ENCODE assay signal across 19 mouse cellular contexts in the genomic region with DNA sequence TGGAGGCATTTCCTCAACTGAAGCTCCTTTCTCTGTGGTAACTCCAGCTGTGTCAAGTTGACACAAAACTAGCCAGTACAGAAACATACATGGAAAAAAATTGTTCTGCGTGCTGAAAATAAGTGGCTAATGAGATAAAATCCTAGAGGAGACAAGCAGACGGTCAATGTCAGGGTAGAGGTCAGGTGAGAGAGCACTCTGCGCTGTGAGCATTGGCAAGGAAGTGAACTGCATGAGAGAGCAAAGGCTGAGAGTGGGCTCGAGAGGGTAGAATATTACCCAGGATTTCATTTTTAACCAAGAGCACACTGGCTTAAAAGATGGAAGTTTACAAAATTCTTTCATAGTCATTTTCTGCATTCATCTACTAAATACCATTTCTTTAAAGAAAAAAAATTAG.
A peak's percentile ranks its signal among the peaks of the same experiment; 100 is the strongest.
DNase-seq lines count a peak whose midpoint lies in the region; ATAC-seq and TF ChIP-seq lines count a peak whose summit lies in the region.
"Had no signal": no experiment of that assay in that cellular context is flagged by ENCODE, and none has a peak within 500 bp of the region (broad histone marks: within the 10 kb centered on the region; RNA-seq: fewer than 3 reads in every experiment).

No protein-coding gene starts in this region.

- TF ChIP-seq POLR2A in myocyte (IDR thresholded peaks at IDR 0.05; ENCODE audit: insufficient read length, low read depth): no peak

- H3ac ChIP-seq in myocyte (ENCODE audit: control insufficient read depth, insufficient read length): no peak overlapping the region

- H3K9ac ChIP-seq in midbrain, embryonic 11.5 days (ENCODE audit: low read length): no peak overlapping the region
- H3K9ac ChIP-seq in midbrain, postnatal 0 days (replicated peaks; ENCODE audit: low read length, poor library complexity, severe bottlenecking): no peak overlapping the region
- H3K9ac ChIP-seq: embryonic facial prominence, embryonic 13.5 days; forebrain, embryonic 12.5 days; hindbrain, embryonic 12.5 days had no signal

- WGBS in midbrain, embryonic 11.5 days: 86% methylated on average over 4 of the region's 4 CpGs
- WGBS in midbrain, postnatal 0 days: 88% methylated on average over 4 of the region's 4 CpGs

- H3K36me3 ChIP-seq in midbrain, embryonic 11.5 days (ENCODE audit: control insufficient read depth, insufficient read depth, low read length): no peaks in the 10 kb centered on the region
- H3K36me3 ChIP-seq in midbrain, postnatal 0 days (ENCODE audit: insufficient read depth, low read length): no peaks in the 10 kb centered on the region
- no peaks in the 10 kb centered on the region for H3K36me3 ChIP-seq in myocyte (ENCODE audit: control insufficient read depth, insufficient read depth)
- H3K36me3 ChIP-seq: embryonic facial prominence, embryonic 13.5 days; forebrain, embryonic 12.5 days; heart, embryonic 10.5 days; hindbrain, embryonic 12.5 days had no signal

- ATAC-seq in midbrain, embryonic 11.5 days (ENCODE audit: low FRiP score): no peak
- ATAC-seq in midbrain, postnatal 0 days (ENCODE audit: low FRiP score): no peak
- ATAC-seq: forebrain, embryonic 16.5 days had no signal

- TF ChIP-seq CTCF in midbrain, postnatal 0 days (IDR thresholded peaks at IDR 0.05): no peak

- H3K4me1 ChIP-seq in midbrain, embryonic 11.5 days (ENCODE audit: control insufficient read depth, insufficient read depth, low read length): no peaks in the 10 kb centered on the region
- H3K4me1 ChIP-seq in midbrain, postnatal 0 days (ENCODE audit: insufficient read depth, low read length): no peaks in the 10 kb centered on the region
- H3K4me1 ChIP-seq: embryonic facial prominence, embryonic 13.5 days; forebrain, embryonic 12.5 days; hindbrain, embryonic 12.5 days had no signal

- no peak overlapping the region for H3K4me3 ChIP-seq in midbrain, embryonic 11.5 days (ENCODE audit: low read depth, low read length)
- H3K4me3 ChIP-seq in midbrain, postnatal 0 days (ENCODE audit: low read depth, low read length): no peak overlapping the region
- no peak overlapping the region for H3K4me3 ChIP-seq in myocyte
- H3K4me3 ChIP-seq: embryonic facial prominence, embryonic 13.5 days; forebrain, embryonic 12.5 days; gastrocnemius, adult 2 months; heart, embryonic 10.5 days; hindbrain, embryonic 12.5 days had no signal

- H3K4me2 ChIP-seq in midbrain, embryonic 11.5 days: no peak overlapping the region
- H3K4me2 ChIP-seq in midbrain, postnatal 0 days (ENCODE audit: low read depth, low read length, poor library complexity, severe bottlenecking): no peak overlapping the region
- H3K4me2 ChIP-seq in myocyte (ENCODE audit: low read depth): peak overlapping the region; percentile 33
- H3K4me2 ChIP-seq: embryonic facial prominence, embryonic 13.5 days; forebrain, embryonic 12.5 days; hindbrain, embryonic 12.5 days had no signal

- no peak overlapping the region for H3K27ac ChIP-seq in midbrain, embryonic 11.5 days (ENCODE audit: low read depth, low read length)
- H3K27ac ChIP-seq in midbrain, postnatal 0 days (ENCODE audit: low read depth, low read length): no peak overlapping the region
- H3K27ac ChIP-seq: embryonic facial prominence, embryonic 13.5 days; forebrain, embryonic 12.5 days; gastrocnemius, adult 2 months; hindbrain, embryonic 12.5 days had no signal

- H3K79me2 ChIP-seq in myocyte (ENCODE audit: control insufficient read depth, insufficient read depth): no peaks in the 10 kb centered on the region

- no peaks in the 10 kb centered on the region for H3K9me3 ChIP-seq in midbrain, embryonic 11.5 days (ENCODE audit: control insufficient read depth, low read length)
- H3K9me3 ChIP-seq in midbrain, postnatal 0 days (ENCODE audit: low read length): no peaks in the 10 kb centered on the region
- H3K9me3 ChIP-seq: embryonic facial prominence, embryonic 13.5 days; forebrain, embryonic 12.5 days; heart, embryonic 10.5 days; hindbrain, embryonic 12.5 days had no signal

- peak; percentile 16 to 46 for DNase-seq in kidney, adult 8-10 months
- DNase-seq in kidney, postnatal 4 days: no peak
- peak; percentile 2 for DNase-seq in midbrain, embryonic 11.5 days (ENCODE audit: low spot score, missing footprints)
- no peak for DNase-seq in midbrain, postnatal 0 days (ENCODE audit: low spot score)
- no peak for DNase-seq in testis, postnatal 10 days (ENCODE audit: low spot score)
- DNase-seq: adrenal gland, postnatal 25 days; cerebellum, adult 18-20 months; cerebellum, adult 9-11 months; cerebellum, postnatal 36 days; gastrocnemius, adult 2 months; gastrocnemius, postnatal 25 days; heart, postnatal 10 days; heart, postnatal 4 days had no signal

- no peaks in the 10 kb centered on the region for H3K27me3 ChIP-seq in midbrain, embryonic 11.5 days (ENCODE audit: control insufficient read depth, insufficient read depth, low read length)
- H3K27me3 ChIP-seq in midbrain, postnatal 0 days (ENCODE audit: insufficient read depth, low read length): no peaks in the 10 kb centered on the region
- no peaks in the 10 kb centered on the region for H3K27me3 ChIP-seq in myocyte (ENCODE audit: control insufficient read depth, insufficient read depth, insufficient read length)
- H3K27me3 ChIP-seq: embryonic facial prominence, embryonic 13.5 days; forebrain, embryonic 12.5 days; hindbrain, embryonic 12.5 days had no signal

TF ChIP-seq in myocyte, 11 proteins besides CTCF, POLR2A, EP300 and RAD21:
- TF ChIP-seq CEBPB (IDR thresholded peaks at IDR 0.05; ENCODE audit: insufficient read depth, poor library complexity, severe bottlenecking) (no peak), POLR2AphosphoS2 (IDR thresholded peaks at IDR 0.05; ENCODE audit: insufficient read length, low read depth) (no peak), E2F4 (IDR thresholded peaks at IDR 0.05; ENCODE audit: insufficient read depth) (no peak), MAX (IDR thresholded peaks at IDR 0.05; ENCODE audit: low read depth) (no peak)

Comparison
In these comparisons a context has a peak if more than half of its experiments do, and no peak if none do; other contexts are left out.
1. DNase-seq: peak in kidney, adult 8-10 months (2 of 2) and midbrain, embryonic 11.5 days (single experiment); none in kidney, postnatal 4 days (0 of 2), midbrain, postnatal 0 days (single experiment) and testis, postnatal 10 days (single experiment).